Comparison of ENCODE assay signal across 8 mouse cellular contexts in genomic region chr4:140439856-140440255, GRCm38 (mm10).
A peak's percentile ranks its signal among the peaks of the same experiment; 100 is the strongest.
DNase-seq lines count a peak whose midpoint lies in the region; ATAC-seq and TF ChIP-seq lines count a peak whose summit lies in the region.

No protein-coding gene starts in this region.

- H3K9ac ChIP-seq in intestine, embryonic 14.5 days (ENCODE audit: low read length), result no peak overlapping the region
- no peak overlapping the region for H3K9ac ChIP-seq in intestine, postnatal 0 days (ENCODE audit: low read depth, low read length)

- ATAC-seq in intestine, embryonic 14.5 days (replicated peaks; ENCODE audit: low FRiP score, low TSS enrichment, low read depth), result no peak
- no peak for ATAC-seq in intestine, postnatal 0 days

- no peak for TF ChIP-seq CTCF in intestine, postnatal 0 days (IDR thresholded peaks at IDR 0.05; ENCODE audit: low read depth)
- no peak for TF ChIP-seq CTCF in cerebellum, adult 2 months (IDR thresholded peaks at IDR 0.05; ENCODE audit: borderline replicate concordance, insufficient read depth, low read depth, low read length)

- TF ChIP-seq POLR2A in cerebellum, adult 2 months (IDR thresholded peaks at IDR 0.05; ENCODE audit: borderline replicate concordance, insufficient read depth, low read length), result no peak

- H3K9me3 ChIP-seq in intestine, embryonic 14.5 days (ENCODE audit: control insufficient read depth, low read length), result no peaks in the 10 kb centered on the region
- no peaks in the 10 kb centered on the region for H3K9me3 ChIP-seq in intestine, postnatal 0 days (ENCODE audit: control insufficient read depth)

- no peak overlapping the region for H3K4me2 ChIP-seq in intestine, embryonic 14.5 days (ENCODE audit: low read length)
- no peak overlapping the region for H3K4me2 ChIP-seq in intestine, postnatal 0 days (replicated peaks; ENCODE audit: low read depth)

- no peaks in the 10 kb centered on the region for H3K36me3 ChIP-seq in intestine, embryonic 14.5 days (ENCODE audit: control insufficient read depth, insufficient read depth, low read length)
- no peaks in the 10 kb centered on the region for H3K36me3 ChIP-seq in intestine, postnatal 0 days (ENCODE audit: control insufficient read depth, insufficient read depth)

- no peak overlapping the region for H3K4me3 ChIP-seq in intestine, embryonic 14.5 days (ENCODE audit: low read depth, low read length)
- H3K4me3 ChIP-seq in intestine, postnatal 0 days (ENCODE audit: low read depth, low read length), result no peak overlapping the region
- no peak overlapping the region for H3K4me3 ChIP-seq in cerebellum, adult 2 months (replicated peaks; ENCODE audit: insufficient read depth, low read depth, low read length)

- peak; percentile 90 for DNase-seq in intestine, embryonic 14.5 days (ENCODE audit: low spot score)
- DNase-seq in ZHBTc4 (ENCODE audit: low read depth, low spot score), result peak; percentile 81
- DNase-seq in hindlimb bud, embryonic 11.5 days (ENCODE audit: extremely low spot score, low read depth, low spot score), result peak; percentile 68
- peak; percentile 52 for DNase-seq in ovary, postnatal 14 days (ENCODE audit: low spot score)
- no peak for DNase-seq in layer of hippocampus, postnatal 14 days (ENCODE audit: low spot score in 2 of 2)
- no peak for DNase-seq in cerebellum, adult 2 months
- DNase-seq in layer of hippocampus, adult 9-11 months, result no peak

- no peaks in the 10 kb centered on the region for H3K4me1 ChIP-seq in intestine, embryonic 14.5 days (replicated peaks; ENCODE audit: control insufficient read depth, insufficient read depth, low read length)
- no peaks in the 10 kb centered on the region for H3K4me1 ChIP-seq in intestine, postnatal 0 days (replicated peaks; ENCODE audit: control insufficient read depth, insufficient read depth, low read length)
- H3K4me1 ChIP-seq in cerebellum, adult 2 months (ENCODE audit: control insufficient read depth, insufficient read depth, low read length), result peaks cover 3% of the 10 kb centered on the region; the same call in 1 of the 2 replicates

- H3K27me3 ChIP-seq in intestine, embryonic 14.5 days (replicated peaks; ENCODE audit: control insufficient read depth, insufficient read depth, low read length), result no peaks in the 10 kb centered on the region
- H3K27me3 ChIP-seq in intestine, postnatal 0 days (replicated peaks; ENCODE audit: control insufficient read depth, insufficient read depth, low read length), result no peaks in the 10 kb centered on the region
- H3K27me3 ChIP-seq in cerebellum, adult 2 months (ENCODE audit: control insufficient read depth, insufficient read depth, low read length), result no peaks in the 10 kb centered on the region

- WGBS in intestine, embryonic 14.5 days, result 19% methylated on average over 3 of the region's 3 CpGs
- 13% methylated on average over 3 of the region's 3 CpGs for WGBS in intestine, postnatal 0 days
- WGBS in cerebellum, adult 2 months, result 48% methylated on average over 3 of the region's 3 CpGs

- H3K27ac ChIP-seq in intestine, embryonic 14.5 days (ENCODE audit: low read depth), result no peak overlapping the region
- no peak overlapping the region for H3K27ac ChIP-seq in intestine, postnatal 0 days (ENCODE audit: low read depth, low read length)
- H3K27ac ChIP-seq in cerebellum, adult 2 months (ENCODE audit: insufficient read depth, low read length), result no peak overlapping the region

Comparison
In these comparisons a context has a peak if more than half of its experiments do, and no peak if none do; other contexts are left out.
1. DNase-seq: peak in intestine, embryonic 14.5 days (single experiment), ZHBTc4 (single experiment), hindlimb bud, embryonic 11.5 days (single experiment) and ovary, postnatal 14 days (single experiment); none in layer of hippocampus, postnatal 14 days (0 of 2), cerebellum, adult 2 months (0 of 2) and layer of hippocampus, adult 9-11 months (single experiment).